Comparison of ENCODE assay signal across 14 mouse cellular contexts in the genomic region with DNA sequence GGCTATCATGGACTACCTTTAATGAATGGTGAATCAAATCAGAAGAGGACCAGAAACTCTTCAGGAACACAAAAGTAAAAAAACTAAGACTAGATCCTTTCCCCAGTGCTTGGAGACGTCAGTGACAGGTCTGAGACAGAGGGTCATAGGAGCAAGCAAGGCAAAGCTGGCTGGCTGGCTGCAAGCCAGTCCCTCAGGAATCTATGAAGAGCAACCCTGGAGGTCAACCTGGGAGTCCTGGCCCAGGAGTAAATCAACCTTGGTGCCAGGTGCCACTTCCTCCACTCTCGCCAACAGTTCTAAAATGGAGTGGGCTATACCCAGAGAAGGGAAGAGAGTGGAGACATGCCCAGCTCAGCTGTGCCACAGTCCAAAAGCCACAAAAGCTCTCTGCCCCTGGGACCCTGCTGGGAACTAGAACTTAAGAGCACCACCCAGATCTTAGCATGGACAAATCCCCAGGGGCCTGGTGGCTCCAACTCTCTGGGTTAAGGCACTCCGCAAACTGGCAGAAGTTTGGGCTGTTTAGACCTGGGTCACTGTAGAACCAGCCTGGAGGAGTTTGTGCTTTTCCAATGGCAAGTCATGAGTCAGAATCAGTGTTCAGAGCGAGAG. TPM values are rescaled to one million over a fixed set of nuclear protein-coding genes. Genes with fewer than 3 reads are reported as not detected.
"Had no signal": no experiment of that assay in that cellular context is flagged by ENCODE, and none has a peak within 500 bp of the region (broad histone marks: within the 10 kb centered on the region; RNA-seq: fewer than 3 reads in every experiment).

No protein-coding gene starts in this region.

- H3K27ac ChIP-seq: layer of hippocampus, adult 2 months; limb, embryonic 12.5 days; liver, embryonic 13.5 days; lung, embryonic 15.5 days; macrophage; midbrain, embryonic 12.5 days; stomach, postnatal 0 days had no signal

- H3K9me3 ChIP-seq: lung, embryonic 15.5 days; midbrain, embryonic 12.5 days had no signal

- H3K4me2 ChIP-seq: limb, embryonic 12.5 days; liver, embryonic 13.5 days; lung, embryonic 15.5 days; midbrain, embryonic 12.5 days had no signal

- ATAC-seq: liver, postnatal 0 days had no signal

- H3K4me3 ChIP-seq: layer of hippocampus, adult 2 months; limb, embryonic 12.5 days; liver, embryonic 13.5 days; lung, embryonic 15.5 days; megakaryocyte, embryonic 14.5 days; midbrain, embryonic 12.5 days had no signal

- DNase-seq: kidney, postnatal 4 days; liver; liver, embryonic 13.5 days; liver, postnatal 0 days; lung, postnatal 14 days; right cerebral cortex, postnatal 14 days; thymus, postnatal 4 days had no signal

- H3K4me1 ChIP-seq: limb, embryonic 12.5 days; liver, embryonic 13.5 days had no signal

- H3K27me3 ChIP-seq: limb, embryonic 12.5 days; liver, embryonic 13.5 days; lung, embryonic 15.5 days; midbrain, embryonic 12.5 days had no signal

- H3K36me3 ChIP-seq: limb, embryonic 12.5 days; liver, embryonic 13.5 days; lung, embryonic 15.5 days; midbrain, embryonic 12.5 days had no signal

- H3K9ac ChIP-seq: limb, embryonic 12.5 days; liver, embryonic 13.5 days; liver, postnatal 0 days; lung, embryonic 15.5 days; midbrain, embryonic 12.5 days had no signal

RNA-seq across cellular contexts. Expression of a gene that starts 15.4 kb away (rescaled TPM):
- polyA plus RNA-seq: limb, embryonic 12.5 days had no signal
